Mouse (Mus musculus): ENCODE measurements around the gene Tfcp2l1. TPM values are rescaled to one million over a fixed set of nuclear protein-coding genes. Genes with fewer than 3 reads are reported as not detected.

The Tfcp2l1 gene
- polyA plus RNA-seq, 1 experiment from 2014 or later: 0.62 TPM

Other genes with a start within 250 kb of the Tfcp2l1 start
- gene Clasp1, start 238.9 kb upstream of the Tfcp2l1 start, polyA plus RNA-seq (2015; fragmentation: Nextera tagmentation; extraction: Ambion mirVana): 86.8 and 101 TPM in 2 replicates